Mouse (Mus musculus) lung, postnatal 0 days (tissue): ENCODE measurements around the gene Wbp11. TPM values are rescaled to one million over a fixed set of nuclear protein-coding genes. Genes with fewer than 3 reads are reported as not detected.

Source experiments
- ATAC-seq: fragments of 200-750 bp; cut with Nextera tagmentation; 2 replicates; pipeline ENCODE4 v1.8.0; 2017; ENCODE audit warnings: moderate library complexity
- DNase-seq: peaks from one replicate; pipeline ENCODE4 v3.0.0-alpha.2; 2016; ENCODE audit warnings: low spot score
- H3K27ac ChIP-seq: fragments of 300-500 bp; sonication (generic); 2 replicates; pipeline ENCODE4 v1.5.1; 2014; ENCODE audit warnings: antibody characterized with exemption, mild to moderate bottlenecking, low read length, mixed read lengths
- H3K27me3 ChIP-seq: fragments of 300-500 bp; sonication (generic); replicated peaks from 2 replicates; pipeline ENCODE4 v1.6.1; 2014; ENCODE audit warnings: low read length, mixed read lengths; ENCODE audit not compliant: insufficient read depth
- H3K36me3 ChIP-seq: fragments of 300-500 bp; sonication (generic); 2 replicates; pipeline ENCODE4 v1.6.1; 2014; ENCODE audit warnings: low read length, mixed read lengths; ENCODE audit not compliant: insufficient read depth
- H3K4me1 ChIP-seq: fragments of 300-500 bp; sonication (generic); 2 replicates; pipeline ENCODE4 v1.6.1; 2014; ENCODE audit warnings: antibody characterized with exemption, low read depth, low read length, mixed read lengths; ENCODE audit not compliant: insufficient read depth
- H3K4me2 ChIP-seq: fragments of 300-500 bp; sonication (generic); replicated peaks from 2 replicates; pipeline ENCODE4 v1.6.1; 2014; ENCODE audit warnings: low read depth, mild to moderate bottlenecking, low read length, moderate library complexity, mixed read lengths
- H3K4me3 ChIP-seq: fragments of 300-500 bp; sonication (generic); 2 replicates; pipeline ENCODE4 v1.5.1; 2014; ENCODE audit warnings: low read depth, low read length
- H3K9ac ChIP-seq: fragments of 300-500 bp; sonication (generic); replicated peaks from 2 replicates; pipeline ENCODE4 v1.6.1; 2014; ENCODE audit warnings: low read depth, mild to moderate bottlenecking
- H3K9me3 ChIP-seq: fragments of 300-500 bp; sonication (generic); 2 replicates; pipeline ENCODE4 v1.6.1; 2016; ENCODE audit warnings: low read length, mixed read lengths
- CTCF ChIP-seq: IDR thresholded peaks from 2 replicates; pipeline ENCODE4 v1.5.1; 2016; ENCODE audit warnings: antibody characterized with exemption, mild to moderate bottlenecking
- EP300 ChIP-seq: IDR thresholded peaks from 2 replicates; pipeline ENCODE4 v1.6.1; 2016; ENCODE audit warnings: antibody characterized with exemption, mild to moderate bottlenecking, control low read depth
- WGBS: fragments of 180-500 bp; shearing (Covaris S2); extraction: QIAGEN DNeasy Blood & Tissue Kit; methylation state at CpG from one replicate; pipeline ENCODE4 v1.1.7; 2014; 5-methylcytosine and 5-hydroxymethylcytosine counted together
- polyA plus RNA-seq: library from polyadenylated mRNA; unstranded; fragments of >200 nt; fragmentation: Nextera tagmentation; extraction: Ambion mirVana; gene quantifications from 2 replicates; pipeline ENCODE4 v1.2.1, GENCODE M21; 2015

Wbp11 gene
- polyA plus RNA-seq, 1 experiment from 2014 or later: 44.4 TPM

GRCm38 (mm10) chr6:136861020-136861419 lies 33.0 kb upstream of the Wbp11 start:
- Histone ChIP-seq H3K27ac (0 out of 2 replicates have a peak overlapping the region, but pooled peaks have one; percentile 16), H3K9ac (0 out of 2 replicates have a peak overlapping the region, but pooled peaks have one; percentile 3), H3K9me3 (no peaks in the 10 kb centered on the region), H3K4me3 (no peak overlapping the region), H3K4me1 (peaks cover 14% of the 10 kb centered on the region; the same call in 1 of the 2 replicates), H3K27me3 (no peaks in the 10 kb centered on the region), H3K36me3 (no peaks in the 10 kb centered on the region), H3K4me2 (peak overlapping the region; percentile 23)
- TF ChIP-seq EP300: no peak
- TF ChIP-seq CTCF: peak; percentile 93
- DNase-seq (peak; percentile 90), ATAC-seq (0 out of 2 replicates have a peak, but pooled peaks have one; percentile 29)
- WGBS: 26% methylated on average over 9 of the region's 9 CpGs

GRCm38 (mm10) chr6:136858420-136858819 lies 30.4 kb upstream of the Wbp11 start:
- H3K27me3 ChIP-seq: no peaks in the 10 kb centered on the region
- peaks cover 16% of the 10 kb centered on the region; the same call in 1 of the 2 replicates for H3K4me1 ChIP-seq
- 25% methylated on average over 8 of the region's 8 CpGs for WGBS
- no peaks in the 10 kb centered on the region for H3K36me3 ChIP-seq
- DNase-seq: no peak
- H3K9me3 ChIP-seq: no peaks in the 10 kb centered on the region
- H3K4me2 ChIP-seq: no peak overlapping the region; the same call in 1 of the 2 replicates
- H3K9ac ChIP-seq: no peak overlapping the region
- H3K27ac ChIP-seq: peak overlapping the region; percentile 72
- ATAC-seq: no peak
- no peak overlapping the region for H3K4me3 ChIP-seq
- no peak for TF ChIP-seq EP300
- TF ChIP-seq CTCF: no peak

GRCm38 (mm10) chr6:136857873-136858260 lies 29.8 kb upstream of the Wbp11 start:
- Histone ChIP-seq H3K9ac (peak overlapping the region; percentile 35), H3K4me3 (peak overlapping the region; percentile 15; the same call in 1 of the 2 replicates), H3K4me1 (peaks cover 16% of the 10 kb centered on the region; the same call in 1 of the 2 replicates), H3K4me2 (peak overlapping the region; percentile 39), H3K36me3 (no peaks in the 10 kb centered on the region), H3K9me3 (no peaks in the 10 kb centered on the region), H3K27me3 (no peaks in the 10 kb centered on the region), H3K27ac (peak overlapping the region; percentile 72)
- ATAC-seq (peak; percentile 61), DNase-seq (peak; percentile 85)
- WGBS: 3% methylated on average over 11 of the region's 11 CpGs
- no peak for TF ChIP-seq EP300
- no peak for TF ChIP-seq CTCF

DNA sequence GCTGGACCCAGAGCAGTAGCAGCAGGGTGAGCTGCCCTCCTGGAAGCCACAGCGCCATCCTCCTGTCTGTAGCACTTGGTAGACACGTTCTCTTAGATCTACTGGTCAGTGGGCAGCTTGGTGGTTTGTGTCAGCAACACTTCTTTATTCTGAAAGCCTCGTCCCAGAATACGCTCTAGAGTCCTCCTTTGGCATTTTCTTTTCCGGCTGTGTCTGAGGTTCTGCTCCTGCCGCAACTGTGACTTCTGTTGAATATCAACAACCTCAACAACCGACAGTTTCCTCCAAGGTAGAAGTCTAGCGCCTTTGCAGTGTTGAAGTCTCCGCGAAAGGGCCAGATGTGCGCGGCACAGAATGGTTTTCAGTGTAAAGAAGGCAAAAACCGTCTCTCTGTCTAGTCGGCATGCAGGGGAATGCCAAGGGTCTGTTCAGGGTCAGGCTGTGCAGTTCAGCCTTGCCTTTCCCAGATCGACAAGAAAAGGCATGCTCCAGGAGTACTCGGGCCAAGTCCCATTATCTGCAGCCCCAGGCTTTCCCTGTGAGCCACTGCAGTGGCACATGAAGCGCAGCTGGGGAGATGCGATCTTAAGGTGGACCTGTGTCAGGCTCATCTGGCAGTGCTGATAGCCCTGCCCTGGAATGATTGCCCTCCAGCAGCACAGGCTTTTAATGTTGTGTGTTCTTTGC lies 29.3 kb upstream of the Wbp11 start, which contains the start of gene Art4:
Gene Art4, minus strand, starts transcription at position 548 of the 687 bp plus-strand sequence.
- WGBS: 22% methylated on average over 18 of the region's 18 CpGs
- peak within 1 kb of the TSS; percentile 15; the same call in 1 of the 2 replicates for H3K4me3 ChIP-seq
- peak; percentile 47 for ATAC-seq

GRCm38 (mm10) chr6:136856071-136856636 lies 28.1 kb upstream of the Wbp11 start:
- Histone ChIP-seq H3K9ac (no peak overlapping the region), H3K4me2 (peak overlapping the region; percentile 33), H3K4me1 (peaks cover 16% of the 10 kb centered on the region; the same call in 1 of the 2 replicates), H3K9me3 (no peaks in the 10 kb centered on the region), H3K36me3 (no peaks in the 10 kb centered on the region), H3K27me3 (no peaks in the 10 kb centered on the region), H3K4me3 (no peak overlapping the region), H3K27ac (no peak overlapping the region; the same call in 1 of the 2 replicates)
- TF ChIP-seq EP300 (no peak), CTCF (0 out of 2 replicates have a peak, but pooled peaks have one; percentile 7)
- peak; percentile 15; the same call in 1 of the 2 replicates for ATAC-seq
- whole genome bisulfite sequencing: 26% methylated on average over 14 of the region's 14 CpGs
- DNase-seq: peak; percentile 44

More for the DNA sequence above, 29.3 kb upstream of the Wbp11 start, which contains the start of gene Art4:
- peak within 1 kb of the TSS; percentile 72 for H3K27ac ChIP-seq
- no peaks in the 10 kb centered on the region for H3K27me3 ChIP-seq
- peaks cover 16% of the 10 kb centered on the region; the same call in 1 of the 2 replicates for H3K4me1 ChIP-seq
- no peak for TF ChIP-seq EP300
- TF ChIP-seq CTCF: 0 out of 2 replicates have a peak, but pooled peaks have one; percentile 35
- H3K36me3 ChIP-seq: no peaks in the 10 kb centered on the region
- no peaks in the 10 kb centered on the region for H3K9me3 ChIP-seq
- DNase-seq: peak; percentile 40
- peak within 1 kb of the TSS; percentile 35 for H3K9ac ChIP-seq
- peak within 1 kb of the TSS; percentile 39 for H3K4me2 ChIP-seq

- Histone ChIP-seq H3K27ac (no peak overlapping the region), H3K4me3 (no peak overlapping the region), H3K9ac (no peak overlapping the region), H3K9me3 (no peaks in the 10 kb centered on the region), H3K27me3 (no peaks in the 10 kb centered on the region), H3K4me2 (0 out of 2 replicates have a peak overlapping the region, but pooled peaks have one; percentile 11), H3K36me3 (no peaks in the 10 kb centered on the region), H3K4me1 (peaks cover 16% of the 10 kb centered on the region; the same call in 1 of the 2 replicates)
- DNase-seq (no peak), ATAC-seq (no peak)
- TF ChIP-seq CTCF (no peak), EP300 (no peak)
- 60% methylated on average over 2 of the region's 2 CpGs for WGBS
Observed at GRCm38 (mm10) chr6:136855183-136855582, 27.1 kb upstream of the Wbp11 start.
